Mouse (Mus musculus) kidney, postnatal 14 days (tissue): ENCODE results near the gene Sptbn1.

Experiments
- DNase-seq: peaks from one replicate; pipeline ENCODE4 v3.0.0; 2022; ENCODE audit warnings: mixed read lengths

The Sptbn1 gene

GRCm38 (mm10) chr11:30165861-30166550 lies 102.0 kb downstream of the Sptbn1 start:
- DNase-seq = peak; percentile 59

- peak; percentile 44 for DNase-seq
Observed at GRCm38 (mm10) chr11:30164515-30165214, 103.3 kb downstream of the Sptbn1 start.

DNA sequence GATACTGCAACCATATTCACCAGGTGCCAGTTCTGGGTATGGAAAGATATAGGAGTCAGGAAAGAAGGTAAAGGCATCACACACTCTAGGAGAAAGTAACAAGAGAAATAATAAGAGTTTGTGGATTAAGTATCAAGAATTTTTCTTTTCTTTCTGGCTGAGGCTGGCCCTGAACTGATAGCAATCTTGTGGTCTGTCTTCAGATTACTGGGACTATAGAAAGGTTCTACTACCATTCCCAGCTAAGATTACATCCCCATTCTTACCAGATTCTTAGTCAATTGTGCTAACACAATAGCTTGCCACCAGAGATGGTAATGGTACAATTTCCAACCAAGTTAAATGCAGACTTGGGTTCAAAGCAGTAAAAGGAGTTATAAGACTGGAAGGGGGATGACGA lies 104.1 kb downstream of the Sptbn1 start:
- no peak for DNase-seq

DNA sequence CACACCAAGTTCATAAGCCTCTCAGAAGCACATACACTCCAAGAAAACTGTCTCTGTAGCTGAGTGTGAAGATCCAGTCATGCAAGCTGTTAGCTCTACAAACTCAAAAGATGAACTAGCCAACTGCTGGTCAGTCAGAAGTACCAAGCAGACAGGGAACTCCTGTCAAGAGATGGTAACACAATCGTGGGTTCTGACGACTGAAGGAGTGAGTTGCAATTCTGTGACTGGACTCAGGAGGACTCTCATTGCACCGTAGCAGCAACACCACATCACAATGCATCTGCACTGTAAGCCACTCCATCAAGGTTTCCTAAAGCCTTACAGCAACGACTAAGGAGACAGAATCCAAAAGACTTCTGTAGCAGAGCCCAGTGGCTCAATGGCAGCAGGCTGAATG lies 104.9 kb downstream of the Sptbn1 start:
- DNase-seq = no peak

DNA sequence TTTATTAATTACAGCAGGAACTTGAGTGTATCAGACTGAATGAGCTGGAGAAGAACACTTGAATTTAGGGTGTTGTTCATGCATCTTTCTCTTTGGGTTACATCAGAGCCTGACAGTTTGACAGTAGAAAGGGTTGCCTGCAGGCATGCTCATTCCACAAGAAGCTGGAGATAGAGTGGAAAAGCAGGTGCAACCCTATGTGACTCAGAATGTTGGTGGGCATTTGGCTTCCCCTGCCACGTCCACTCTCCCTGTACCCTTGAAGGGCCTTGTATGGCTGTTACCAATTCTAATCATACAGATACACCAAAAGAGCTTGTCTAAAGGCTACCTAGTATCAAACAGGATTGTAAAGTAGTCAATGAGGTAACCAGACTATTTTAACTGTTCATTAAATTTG lies 106.2 kb downstream of the Sptbn1 start:
- DNase-seq = no peak

- DNase-seq = peak; percentile 83
Observed at GRCm38 (mm10) chr11:30161173-30161650, 106.8 kb downstream of the Sptbn1 start.

DNA sequence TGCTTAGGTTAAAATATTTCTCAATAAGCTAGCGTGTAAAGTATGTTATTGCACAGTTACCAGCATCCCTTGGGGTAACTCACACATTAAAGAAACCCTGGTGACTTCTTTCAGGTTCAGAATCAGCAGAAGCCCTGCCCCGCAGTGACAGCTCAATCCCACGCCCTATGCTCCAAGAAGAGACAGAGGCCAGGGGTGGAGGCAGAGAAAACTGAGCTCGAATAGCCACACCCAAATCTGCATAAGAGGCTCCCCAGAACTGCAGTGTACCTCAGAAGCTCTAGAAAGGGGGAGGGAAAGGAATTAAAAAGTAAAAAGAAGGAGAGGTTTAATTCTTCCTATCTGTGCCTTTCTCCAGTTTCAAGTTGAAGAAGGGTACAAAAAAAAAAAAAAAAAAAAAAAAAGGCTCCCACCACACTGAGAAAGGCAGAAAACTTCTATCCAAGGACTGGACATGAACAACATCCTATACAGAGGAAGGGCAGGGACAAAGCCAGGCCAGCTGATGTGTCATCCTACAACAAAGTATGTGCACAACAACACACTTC lies 107.3 kb downstream of the Sptbn1 start:
- no peak for DNase-seq

GRCm38 (mm10) chr11:30159545-30160255 lies 108.3 kb downstream of the Sptbn1 start:
- no peak for DNase-seq

DNA sequence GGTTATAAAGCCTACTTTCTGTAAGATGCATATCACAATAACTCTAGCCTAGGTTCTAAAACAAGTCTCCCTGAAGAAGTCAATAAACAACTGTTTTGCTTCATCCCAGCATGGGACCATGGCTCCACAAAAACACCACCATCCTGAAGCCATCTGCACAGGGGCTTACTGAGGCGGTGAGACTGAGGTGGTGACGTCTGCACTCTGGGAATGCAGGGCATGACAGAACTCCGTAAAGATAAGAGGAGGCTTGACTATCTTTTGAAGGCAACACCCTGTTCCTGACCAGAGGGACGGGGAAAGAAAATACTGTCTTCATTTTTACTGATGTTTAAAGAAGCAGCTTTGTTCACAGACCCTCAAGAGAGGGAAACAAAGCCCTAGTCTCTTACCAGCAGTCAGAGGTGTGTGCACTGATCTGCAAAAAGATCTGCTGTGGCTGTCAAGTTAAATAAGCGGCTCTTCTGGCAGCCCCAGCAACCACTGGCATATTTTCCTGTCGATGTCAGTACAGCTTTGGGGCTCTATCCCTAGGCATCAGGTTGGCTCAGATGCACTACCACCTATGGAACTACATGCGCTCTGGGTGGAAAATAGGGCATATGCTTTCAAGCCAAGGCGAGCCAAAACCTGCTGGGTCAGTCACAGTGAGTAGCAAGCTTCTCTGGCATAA lies 109.8 kb downstream of the Sptbn1 start:
- no peak for DNase-seq

DNA sequence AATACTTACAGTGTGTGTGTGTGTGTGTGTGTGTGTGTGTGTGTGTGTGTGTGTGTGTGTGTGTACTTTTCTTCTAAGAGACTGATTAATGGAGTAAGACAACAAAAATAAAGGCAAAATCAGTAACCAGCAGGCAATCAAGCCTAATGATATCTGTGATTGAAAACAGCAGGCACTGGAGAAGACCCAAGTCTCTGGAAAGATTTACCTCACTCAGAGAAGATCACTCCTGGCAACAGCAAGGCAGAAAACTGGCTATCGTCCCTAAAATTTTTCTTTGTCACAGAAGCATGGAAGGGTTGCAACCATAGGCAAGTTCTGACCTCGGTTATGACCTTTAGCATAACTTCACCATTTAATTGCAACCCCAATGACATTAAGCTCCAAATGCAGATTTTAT lies 112.1 kb downstream of the Sptbn1 start:
- DNase-seq = no peak

- DNase-seq = no peak
Observed at GRCm38 (mm10) chr11:30154980-30155379, 113.0 kb downstream of the Sptbn1 start.

- DNase-seq = no peak
Observed at GRCm38 (mm10) chr11:30148888-30149287, 119.1 kb downstream of the Sptbn1 start.

GRCm38 (mm10) chr11:30148378-30148777 lies 119.6 kb downstream of the Sptbn1 start:
- no peak for DNase-seq

GRCm38 (mm10) chr11:30147882-30148281 lies 120.1 kb downstream of the Sptbn1 start:
- no peak for DNase-seq

- DNase-seq = no peak
Observed at GRCm38 (mm10) chr11:30143090-30143489, 124.9 kb downstream of the Sptbn1 start.

- no peak for DNase-seq
Observed at GRCm38 (mm10) chr11:30139165-30139826, 128.7 kb downstream of the Sptbn1 start.

DNA sequence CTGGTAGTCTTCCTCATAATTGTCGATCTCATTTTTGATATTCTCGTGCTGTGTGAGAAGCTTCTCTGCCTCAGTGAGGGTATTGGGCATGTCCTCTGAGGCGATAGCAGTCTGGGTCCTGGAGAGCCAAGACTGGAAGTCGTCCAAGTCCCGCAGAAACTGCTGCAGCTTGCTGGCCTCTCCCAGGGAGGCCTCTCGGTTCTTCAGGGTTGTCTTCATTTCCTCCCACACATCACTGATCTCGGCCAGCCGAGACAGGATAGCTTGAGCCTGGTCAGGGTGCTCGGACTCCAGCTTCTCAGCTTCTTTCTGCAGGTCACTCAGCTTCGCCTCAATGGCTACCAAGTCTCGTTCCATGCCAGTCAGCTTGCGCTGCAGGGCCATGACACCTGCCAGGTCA lies 130.9 kb downstream of the Sptbn1 start:
- no peak for DNase-seq

DNA sequence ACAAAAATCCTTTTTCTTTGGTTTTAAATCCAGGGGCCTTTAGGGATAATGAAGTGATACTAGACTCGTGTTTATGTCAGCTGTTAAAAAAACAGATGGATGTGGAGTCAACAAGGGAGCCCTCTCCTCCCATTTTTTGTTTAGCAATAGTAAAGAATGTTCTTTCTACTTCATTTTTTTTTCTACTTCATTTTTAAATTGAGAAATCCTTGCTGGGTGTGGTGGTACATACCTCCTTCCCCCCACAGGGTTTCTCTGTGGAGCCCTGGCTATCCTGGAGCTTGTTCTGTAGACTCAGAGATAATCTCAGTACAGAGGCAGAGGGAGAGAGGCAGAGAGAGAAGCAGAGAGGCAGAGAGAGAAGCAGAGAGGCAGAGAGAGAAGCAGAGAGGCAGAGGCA lies 133.9 kb downstream of the Sptbn1 start:
- no peak for DNase-seq

GRCm38 (mm10) chr11:30132581-30132980 lies 135.4 kb downstream of the Sptbn1 start:
- no peak for DNase-seq

GRCm38 (mm10) chr11:30131640-30132039 lies 136.3 kb downstream of the Sptbn1 start:
- no peak for DNase-seq

DNA sequence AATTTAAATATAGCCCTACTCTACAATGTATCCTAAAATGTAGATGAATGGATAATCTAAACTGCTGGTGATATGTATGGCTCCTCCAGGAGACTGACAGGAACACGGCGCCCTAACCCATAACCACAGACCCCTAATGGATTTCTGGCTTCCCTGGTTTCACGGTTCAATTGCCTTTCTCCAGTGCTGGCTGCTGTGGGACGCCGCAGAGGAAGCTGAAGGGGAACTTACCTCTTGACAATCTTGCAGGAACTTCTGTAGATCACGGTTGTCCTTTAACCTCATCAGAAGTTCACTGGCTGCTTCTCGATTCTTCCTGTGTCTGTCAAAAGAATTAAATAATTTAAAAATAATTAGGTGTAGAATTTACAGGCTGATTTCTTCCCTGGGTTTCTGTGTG lies 138.6 kb downstream of the Sptbn1 start:
- no peak for DNase-seq

DNA sequence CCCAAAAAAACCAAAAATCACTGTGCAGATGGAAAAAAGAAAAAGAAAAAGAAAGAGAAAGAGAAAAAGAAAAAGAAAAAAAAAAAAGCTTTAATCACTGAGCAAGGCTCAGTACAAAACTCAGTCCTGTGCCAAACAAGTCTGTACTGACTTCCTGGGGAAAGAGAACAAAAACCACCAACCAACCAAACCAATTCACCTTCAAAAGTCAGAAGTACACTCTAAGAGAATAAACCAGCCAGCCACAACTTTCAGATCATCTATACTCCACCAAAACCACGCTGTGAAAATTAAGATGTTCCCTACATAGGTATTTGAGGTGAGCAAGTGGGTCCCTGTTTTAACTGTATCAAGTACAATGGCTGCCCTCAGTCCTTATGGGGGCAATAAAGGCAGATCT lies 141.1 kb downstream of the Sptbn1 start:
- DNase-seq = no peak
